Mouse (Mus musculus) myocyte (in vitro differentiated cells): ENCODE data around the gene Paqr8.

Experiments used
- CEBPB ChIP-seq: IDR thresholded peaks from 2 replicates; pipeline ENCODE4 v1.6.1; 2011; ENCODE audit warnings: mild to moderate bottlenecking, moderate library complexity; ENCODE audit not compliant: poor library complexity, insufficient read depth, severe bottlenecking
- MAX ChIP-seq: IDR thresholded peaks from one replicate; pipeline ENCODE4 v1.6.1; 2011; ENCODE audit warnings: low read depth, mild to moderate bottlenecking, control low read depth
- MYOD1 ChIP-seq, 3 experiments: IDR thresholded peaks; one replicate each; pipeline ENCODE4 v1.6.1; 2011; ENCODE audit warnings: control low read depth in 2 of 3, low read depth in 2 of 3, mild to moderate bottlenecking in 2 of 3, moderate library complexity in 1 of 3; ENCODE audit not compliant: insufficient read length in 2 of 3, control insufficient read depth in 1 of 3
- POLR2A ChIP-seq: IDR thresholded peaks from one replicate; pipeline ENCODE4 v1.6.1; 2011; ENCODE audit warnings: low read depth, mild to moderate bottlenecking, control low read depth, moderate library complexity; ENCODE audit not compliant: insufficient read length
- USF1 ChIP-seq: IDR thresholded peaks from one replicate; pipeline ENCODE4 v1.6.1; 2011; ENCODE audit warnings: low read depth, mild to moderate bottlenecking, control low read depth, moderate library complexity

- TF ChIP-seq POLR2A (no peak), MAX (no peak), CEBPB (no peak), USF1 (no peak), MYOD1 (IDR thresholded peaks at IDR 0.05; ENCODE audit: control insufficient read depth in 1 of 3, insufficient read length in 2 of 3, low read depth in 2 of 3) (no peak)
These were observed 52.6 kb downstream of the Paqr8 start for GRCm38 (mm10) chr1:20943016-20943415.
